Mouse (Mus musculus): Measurements from ENCODE around the gene Clybl. TPM values are rescaled to one million over a fixed set of nuclear protein-coding genes. Genes with fewer than 3 reads are reported as not detected.

The Clybl gene
- polyA plus RNA-seq (2014; fragmentation: Nextera tagmentation; extraction: Ambion mirVana): 29.1 and 31.2 TPM in 2 replicates

- Histone ChIP-seq H3K9me3 (replicated peaks; ENCODE audit: control insufficient read depth, low read length) (no peaks in the 10 kb centered on the region), H3K9ac (replicated peaks; ENCODE audit: low read length) (peak within 1 kb of the TSS; percentile 68), H3K27me3 (ENCODE audit: control insufficient read depth, insufficient read depth, low read length) (no peaks in the 10 kb centered on the region), H3K27ac (replicated peaks; ENCODE audit: low read depth, low read length) (no peak within 1 kb of the TSS; the same call in 1 of the 2 replicates), H3K4me2 (ENCODE audit: low read depth, low read length) (peak within 1 kb of the TSS; percentile 64), H3K36me3 (replicated peaks; ENCODE audit: control insufficient read depth, insufficient read depth, low read depth, low read length) (no peaks in the 10 kb centered on the region), H3K4me3 (ENCODE audit: low read depth, low read length) (peak within 1 kb of the TSS; percentile 67), H3K4me1 (ENCODE audit: control insufficient read depth, insufficient read depth, low read length) (0 out of 2 replicates have a peak, but pooled peaks cover 3% of the 10 kb centered on the region)
- WGBS: 2% methylated on average over 45 of the region's 45 CpGs
- peak; percentile 98 for ATAC-seq (replicated peaks; ENCODE audit: insufficient number of reproducible peaks, low FRiP score, low TSS enrichment, low read depth)
- DNase-seq (ENCODE audit: low spot score): peak; percentile 95
These were observed at the start of gene Clybl for GRCm38 (mm10) chr14:122181078-122181814. Clybl (plus strand) TSS chr14:122181704.

- Histone ChIP-seq H3K4me1 (ENCODE audit: control insufficient read depth, insufficient read depth, low read length) (no peaks in the 10 kb centered on the region), H3K27ac (replicated peaks; ENCODE audit: low read depth, low read length) (no peak overlapping the region), H3K4me3 (ENCODE audit: low read depth, low read length) (no peak overlapping the region), H3K27me3 (ENCODE audit: control insufficient read depth, insufficient read depth, low read length) (no peaks in the 10 kb centered on the region), H3K9me3 (replicated peaks; ENCODE audit: control insufficient read depth, low read length) (no peaks in the 10 kb centered on the region), H3K36me3 (replicated peaks; ENCODE audit: control insufficient read depth, insufficient read depth, low read depth, low read length) (no peaks in the 10 kb centered on the region; the same call in 1 of the 2 replicates), H3K4me2 (ENCODE audit: low read depth, low read length) (no peak overlapping the region), H3K9ac (replicated peaks; ENCODE audit: low read length) (no peak overlapping the region)
- 95% methylated on average over 3 of the region's 3 CpGs for WGBS
- ATAC-seq (replicated peaks; ENCODE audit: insufficient number of reproducible peaks, low FRiP score, low TSS enrichment, low read depth) (no peak), DNase-seq (ENCODE audit: low spot score) (no peak)
These were observed 45.1 kb upstream of the Clybl start for GRCm38 (mm10) chr14:122136368-122136928.

GRCm38 (mm10) chr14:122137234-122137633 lies 44.3 kb upstream of the Clybl start:
- no peaks in the 10 kb centered on the region for H3K9me3 ChIP-seq (replicated peaks; ENCODE audit: control insufficient read depth, low read length)
- H3K9ac ChIP-seq (replicated peaks; ENCODE audit: low read length): no peak overlapping the region
- H3K4me1 ChIP-seq (ENCODE audit: control insufficient read depth, insufficient read depth, low read length): no peaks in the 10 kb centered on the region
- no peak overlapping the region for H3K4me2 ChIP-seq (ENCODE audit: low read depth, low read length)
- ATAC-seq (replicated peaks; ENCODE audit: insufficient number of reproducible peaks, low FRiP score, low TSS enrichment, low read depth): no peak
- H3K4me3 ChIP-seq (ENCODE audit: low read depth, low read length): no peak overlapping the region
- no peaks in the 10 kb centered on the region for H3K27me3 ChIP-seq (ENCODE audit: control insufficient read depth, insufficient read depth, low read length)
- WGBS: 97% methylated on average over 7 of the region's 7 CpGs
- H3K27ac ChIP-seq (replicated peaks; ENCODE audit: low read depth, low read length): no peak overlapping the region
- no peak for DNase-seq (ENCODE audit: low spot score)
- no peaks in the 10 kb centered on the region; the same call in 1 of the 2 replicates for H3K36me3 ChIP-seq (replicated peaks; ENCODE audit: control insufficient read depth, insufficient read depth, low read depth, low read length)

GRCm38 (mm10) chr14:122140126-122140525 lies 41.4 kb upstream of the Clybl start:
- Histone ChIP-seq H3K27me3 (ENCODE audit: control insufficient read depth, insufficient read depth, low read length) (no peaks in the 10 kb centered on the region), H3K27ac (replicated peaks; ENCODE audit: low read depth, low read length) (no peak overlapping the region), H3K4me2 (ENCODE audit: low read depth, low read length) (no peak overlapping the region), H3K4me3 (ENCODE audit: low read depth, low read length) (no peak overlapping the region), H3K9me3 (replicated peaks; ENCODE audit: control insufficient read depth, low read length) (no peaks in the 10 kb centered on the region), H3K4me1 (ENCODE audit: control insufficient read depth, insufficient read depth, low read length) (no peaks in the 10 kb centered on the region), H3K36me3 (replicated peaks; ENCODE audit: control insufficient read depth, insufficient read depth, low read depth, low read length) (no peaks in the 10 kb centered on the region; the same call in 1 of the 2 replicates), H3K9ac (replicated peaks; ENCODE audit: low read length) (no peak overlapping the region)
- no peak for DNase-seq (ENCODE audit: low spot score)
- ATAC-seq (replicated peaks; ENCODE audit: insufficient number of reproducible peaks, low FRiP score, low TSS enrichment, low read depth): no peak
- 79% methylated on average over 1 of the region's 1 CpGs for WGBS

- H3K4me2 ChIP-seq (ENCODE audit: low read depth, low read length): no peak overlapping the region
- no peak overlapping the region for H3K9ac ChIP-seq (replicated peaks; ENCODE audit: low read length)
- DNase-seq (ENCODE audit: low spot score): no peak
- no peak for ATAC-seq (replicated peaks; ENCODE audit: insufficient number of reproducible peaks, low FRiP score, low TSS enrichment, low read depth)
- no peaks in the 10 kb centered on the region; the same call in 1 of the 2 replicates for H3K36me3 ChIP-seq (replicated peaks; ENCODE audit: control insufficient read depth, insufficient read depth, low read depth, low read length)
- no peaks in the 10 kb centered on the region for H3K4me1 ChIP-seq (ENCODE audit: control insufficient read depth, insufficient read depth, low read length)
- H3K9me3 ChIP-seq (replicated peaks; ENCODE audit: control insufficient read depth, low read length): no peaks in the 10 kb centered on the region
- no peak overlapping the region for H3K4me3 ChIP-seq (ENCODE audit: low read depth, low read length)
- no peaks in the 10 kb centered on the region for H3K27me3 ChIP-seq (ENCODE audit: control insufficient read depth, insufficient read depth, low read length)
- WGBS: 87% methylated on average over 4 of the region's 4 CpGs
- no peak overlapping the region for H3K27ac ChIP-seq (replicated peaks; ENCODE audit: low read depth, low read length)
These were observed 37.8 kb upstream of the Clybl start for GRCm38 (mm10) chr14:122143585-122144269.

GRCm38 (mm10) chr14:122145374-122145773 lies 36.1 kb upstream of the Clybl start:
- ATAC-seq (replicated peaks; ENCODE audit: insufficient number of reproducible peaks, low FRiP score, low TSS enrichment, low read depth): no peak
- 68% methylated on average over 1 of the region's 1 CpGs for WGBS
- H3K4me1 ChIP-seq (ENCODE audit: control insufficient read depth, insufficient read depth, low read length): no peaks in the 10 kb centered on the region
- H3K9ac ChIP-seq (replicated peaks; ENCODE audit: low read length): no peak overlapping the region
- no peaks in the 10 kb centered on the region for H3K9me3 ChIP-seq (replicated peaks; ENCODE audit: control insufficient read depth, low read length)
- H3K4me3 ChIP-seq (ENCODE audit: low read depth, low read length): no peak overlapping the region
- H3K36me3 ChIP-seq (replicated peaks; ENCODE audit: control insufficient read depth, insufficient read depth, low read depth, low read length): no peaks in the 10 kb centered on the region; the same call in 1 of the 2 replicates
- H3K27ac ChIP-seq (replicated peaks; ENCODE audit: low read depth, low read length): no peak overlapping the region
- H3K27me3 ChIP-seq (ENCODE audit: control insufficient read depth, insufficient read depth, low read length): no peaks in the 10 kb centered on the region
- DNase-seq (ENCODE audit: low spot score): no peak
- H3K4me2 ChIP-seq (ENCODE audit: low read depth, low read length): no peak overlapping the region

GRCm38 (mm10) chr14:122150616-122151015 lies 30.9 kb upstream of the Clybl start:
- DNase-seq (ENCODE audit: low spot score): no peak
- H3K4me2 ChIP-seq (ENCODE audit: low read depth, low read length): no peak overlapping the region
- H3K27me3 ChIP-seq (ENCODE audit: control insufficient read depth, insufficient read depth, low read length): no peaks in the 10 kb centered on the region
- H3K36me3 ChIP-seq (replicated peaks; ENCODE audit: control insufficient read depth, insufficient read depth, low read depth, low read length): no peaks in the 10 kb centered on the region; the same call in none of the 2 replicates
- no peaks in the 10 kb centered on the region for H3K4me1 ChIP-seq (ENCODE audit: control insufficient read depth, insufficient read depth, low read length)
- no peaks in the 10 kb centered on the region for H3K9me3 ChIP-seq (replicated peaks; ENCODE audit: control insufficient read depth, low read length)
- no peak for ATAC-seq (replicated peaks; ENCODE audit: insufficient number of reproducible peaks, low FRiP score, low TSS enrichment, low read depth)
- H3K27ac ChIP-seq (replicated peaks; ENCODE audit: low read depth, low read length): no peak overlapping the region
- WGBS: 81% methylated on average over 5 of the region's 5 CpGs
- no peak overlapping the region for H3K4me3 ChIP-seq (ENCODE audit: low read depth, low read length)
- H3K9ac ChIP-seq (replicated peaks; ENCODE audit: low read length): no peak overlapping the region

GRCm38 (mm10) chr14:122157738-122158137 lies 23.8 kb upstream of the Clybl start:
- no peak overlapping the region for H3K9ac ChIP-seq (replicated peaks; ENCODE audit: low read length)
- 87% methylated on average over 7 of the region's 7 CpGs for WGBS
- H3K27me3 ChIP-seq (ENCODE audit: control insufficient read depth, insufficient read depth, low read length): no peaks in the 10 kb centered on the region
- no peak overlapping the region for H3K4me2 ChIP-seq (ENCODE audit: low read depth, low read length)
- no peak for DNase-seq (ENCODE audit: low spot score)
- H3K9me3 ChIP-seq (replicated peaks; ENCODE audit: control insufficient read depth, low read length): no peaks in the 10 kb centered on the region
- H3K27ac ChIP-seq (replicated peaks; ENCODE audit: low read depth, low read length): no peak overlapping the region
- no peak for ATAC-seq (replicated peaks; ENCODE audit: insufficient number of reproducible peaks, low FRiP score, low TSS enrichment, low read depth)
- H3K4me3 ChIP-seq (ENCODE audit: low read depth, low read length): no peak overlapping the region
- H3K4me1 ChIP-seq (ENCODE audit: control insufficient read depth, insufficient read depth, low read length): no peaks in the 10 kb centered on the region
- no peaks in the 10 kb centered on the region; the same call in 1 of the 2 replicates for H3K36me3 ChIP-seq (replicated peaks; ENCODE audit: control insufficient read depth, insufficient read depth, low read depth, low read length)

Measured in embryonic facial prominence, embryonic 11.5 days (tissue).